Mouse (Mus musculus) embryo, embryonic 11 days (tissue): Measurements from ENCODE around the gene Wfdc3.
A peak's percentile ranks its signal among the peaks of the same experiment; 100 is the strongest.
"Not testable (repeated sequence)": the region's sequence is repeated elsewhere in the genome, so short reads cannot be mapped to it uniquely, and the experiment has no call there.

ENCODE experiments used
- DNase-seq: peaks from one replicate; pipeline ENCODE4 v3.0.0-alpha.2; 2015

Wfdc3 gene

DNA sequence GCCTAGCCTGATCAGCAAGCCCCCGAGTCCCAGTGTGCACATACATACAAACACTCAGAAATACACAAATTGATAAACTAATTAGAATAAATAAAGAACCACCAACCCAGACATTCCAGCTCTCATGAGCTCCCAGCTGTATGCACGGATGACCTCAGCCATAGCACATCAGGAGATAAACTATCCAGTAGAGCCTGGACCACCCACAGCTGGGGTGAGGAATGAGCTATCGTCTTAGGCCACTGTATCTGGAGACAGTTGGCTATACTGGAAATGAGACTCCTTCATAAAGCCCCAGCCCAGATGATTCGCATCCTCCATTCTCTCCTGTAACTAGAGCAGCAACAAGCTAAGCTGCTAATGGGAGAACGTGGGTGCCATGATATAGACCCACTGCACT lies 10.9 kb downstream of the Wfdc3 start:
- no peak for DNase-seq

- DNase-seq = no peak
Observed at GRCm38 (mm10) chr2:164733259-164733658, 12.5 kb downstream of the Wfdc3 start.

DNA sequence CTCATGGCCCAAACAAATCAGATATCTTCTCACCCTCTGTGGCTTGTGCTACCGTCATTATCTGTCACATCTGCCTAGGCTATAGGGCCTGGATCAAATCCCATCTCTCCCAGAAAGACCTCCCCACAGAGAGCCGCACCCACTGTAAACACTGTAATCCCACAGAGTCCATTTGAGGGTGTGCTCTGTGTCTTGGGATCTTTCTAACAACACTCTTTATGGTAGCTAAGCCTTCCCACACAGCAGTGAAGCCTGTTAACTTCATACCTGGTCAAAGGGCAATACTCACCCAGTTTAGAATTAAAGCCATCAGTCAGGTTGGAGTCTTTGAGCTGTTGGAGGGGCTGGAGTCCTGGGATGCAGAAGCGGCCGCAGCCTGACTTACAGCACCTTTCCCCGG lies 14.0 kb downstream of the Wfdc3 start:
- DNase-seq = no peak

GRCm38 (mm10) chr2:164725895-164726619 lies 19.7 kb downstream of the Wfdc3 start:
- DNase-seq = peak; percentile 88

DNA sequence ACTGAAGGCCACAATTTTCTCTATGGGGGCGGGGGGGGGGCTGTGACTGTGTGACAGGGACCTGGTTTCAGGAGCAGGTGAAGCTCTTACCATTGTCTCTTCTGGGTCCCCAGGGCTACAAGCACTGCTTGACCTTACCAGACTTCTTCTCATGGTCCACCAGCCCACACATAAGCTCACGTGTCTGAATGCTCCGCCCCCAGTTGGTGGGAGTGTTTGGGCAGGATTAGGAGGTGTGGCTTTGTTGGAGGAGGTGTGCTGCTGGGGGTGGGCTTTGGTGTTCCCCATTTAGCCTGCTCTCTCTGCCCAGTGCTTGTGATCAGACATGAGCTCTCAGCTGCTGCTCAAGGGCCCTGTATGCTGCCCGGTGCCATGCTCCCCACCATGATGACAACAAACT lies 22.5 kb downstream of the Wfdc3 start:
- DNase-seq = no peak

DNA sequence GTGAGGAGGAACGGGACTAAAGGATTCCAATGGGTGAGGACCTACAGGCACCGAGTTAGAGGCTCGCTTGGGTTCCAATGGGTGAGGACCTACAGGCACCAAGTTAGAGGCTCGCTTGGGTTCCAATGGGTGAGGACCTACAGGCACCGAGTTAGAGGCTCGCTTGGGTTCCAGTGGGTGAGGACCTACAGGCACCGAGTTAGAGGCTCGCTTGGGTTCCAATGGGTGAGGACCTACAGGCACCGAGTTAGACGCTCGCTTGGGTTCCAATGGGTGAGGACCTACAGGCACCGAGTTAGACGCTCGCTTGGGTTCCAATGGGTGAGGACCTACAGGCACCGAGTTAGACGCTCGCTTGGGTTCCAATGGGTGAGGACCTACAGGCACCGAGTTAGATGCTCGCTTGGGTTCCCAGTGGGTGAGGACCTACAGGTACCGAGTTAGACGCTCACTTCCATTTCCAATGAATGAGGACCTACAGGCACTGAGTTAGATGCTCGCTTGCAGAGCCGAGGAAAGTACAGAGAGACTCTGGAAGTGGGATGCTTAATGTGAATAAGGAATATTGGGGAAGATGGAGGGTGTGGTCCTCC lies 29.4 kb downstream of the Wfdc3 start:
- not testable (repeated sequence) for DNase-seq

GRCm38 (mm10) chr2:164715005-164715404 lies 30.7 kb downstream of the Wfdc3 start, which contains the start of gene Spint5:
Gene Spint5, plus strand, starts transcription at chr2:164715305.
- DNase-seq = no peak

GRCm38 (mm10) chr2:164705991-164706390 lies 39.7 kb downstream of the Wfdc3 start:
- no peak for DNase-seq

GRCm38 (mm10) chr2:164705328-164705727 lies 40.4 kb downstream of the Wfdc3 start:
- DNase-seq = no peak

DNA sequence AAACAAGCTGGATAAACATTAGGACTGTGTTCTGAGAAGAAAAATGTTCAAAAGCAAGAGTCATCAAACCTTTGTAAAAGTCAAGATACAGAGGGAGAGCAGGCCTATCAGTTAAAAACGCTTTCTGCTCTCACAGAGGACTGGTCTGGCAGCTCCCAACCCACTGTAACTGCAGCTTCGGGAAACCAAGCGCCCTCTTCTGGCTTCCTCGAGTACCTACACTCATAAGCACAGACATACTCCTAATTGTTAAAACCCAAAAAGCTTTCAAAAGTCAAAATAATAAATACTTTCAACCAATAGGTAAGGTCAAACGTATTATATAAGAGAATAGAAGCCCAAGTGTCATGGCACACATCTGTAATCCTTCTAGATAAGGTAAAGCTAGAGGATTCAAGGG lies 41.5 kb downstream of the Wfdc3 start:
- no peak for DNase-seq

DNA sequence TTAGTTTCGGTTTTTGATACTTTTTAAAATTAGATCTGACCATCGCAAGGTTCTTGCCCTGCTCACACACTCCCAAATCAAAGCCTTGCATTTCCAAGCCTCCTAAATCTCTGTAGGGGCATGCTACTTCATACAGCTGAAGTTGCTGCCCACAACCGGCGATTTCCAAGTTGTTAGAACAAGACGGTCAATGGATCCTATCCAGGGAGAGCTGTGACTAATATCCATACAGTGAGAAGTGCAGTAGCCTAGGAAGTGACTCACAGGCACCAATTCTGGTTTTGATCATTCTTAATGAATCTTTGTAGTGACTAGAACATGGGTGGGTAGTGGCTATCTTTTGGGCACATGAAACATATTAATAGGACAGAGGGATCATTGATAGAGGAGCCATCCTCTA lies 44.0 kb downstream of the Wfdc3 start:
- no peak for DNase-seq

DNA sequence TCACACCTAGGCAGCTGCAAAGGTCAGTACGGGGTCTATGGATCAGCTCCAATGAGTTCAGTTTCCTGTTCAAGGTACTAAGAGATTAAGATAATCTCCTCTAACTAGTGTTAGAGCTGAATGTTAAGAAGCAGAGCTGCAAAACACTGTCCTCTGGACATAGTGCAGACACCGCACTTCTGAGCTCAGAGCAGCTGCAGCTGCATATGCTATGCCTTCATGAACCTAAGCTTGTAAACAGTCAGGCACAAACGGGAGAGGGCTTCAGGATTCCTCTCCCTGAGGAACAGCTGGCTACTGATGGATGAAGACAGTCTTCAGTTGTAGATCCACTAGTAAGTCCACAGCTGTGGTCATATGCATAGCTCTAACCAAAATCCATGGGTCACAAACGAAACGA lies 44.8 kb downstream of the Wfdc3 start:
- no peak for DNase-seq

DNA sequence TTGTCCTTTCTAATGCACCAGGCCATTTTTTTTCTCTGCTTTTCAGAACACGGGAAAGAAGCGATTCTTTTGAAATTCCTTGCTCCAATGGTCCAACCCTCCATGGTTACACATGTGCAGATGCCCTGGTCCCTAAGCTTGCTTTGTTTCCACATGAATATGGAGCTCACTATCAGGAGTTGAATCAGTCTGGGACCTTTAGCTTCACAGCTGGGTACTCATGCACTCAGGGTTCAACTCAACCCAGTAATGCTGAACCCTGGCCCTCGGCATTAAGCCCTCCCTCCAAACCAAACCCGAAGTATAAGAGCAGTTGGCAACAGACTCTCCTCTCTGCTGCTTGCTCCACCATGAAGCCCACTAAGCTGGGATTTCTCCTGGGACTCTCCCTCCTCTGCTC lies 47.5 kb downstream of the Wfdc3 start, which contains the start of gene Spint4:
Gene Spint4, plus strand, starts transcription at position 301 of the 400 bp plus-strand sequence.
- DNase-seq = no peak

DNA sequence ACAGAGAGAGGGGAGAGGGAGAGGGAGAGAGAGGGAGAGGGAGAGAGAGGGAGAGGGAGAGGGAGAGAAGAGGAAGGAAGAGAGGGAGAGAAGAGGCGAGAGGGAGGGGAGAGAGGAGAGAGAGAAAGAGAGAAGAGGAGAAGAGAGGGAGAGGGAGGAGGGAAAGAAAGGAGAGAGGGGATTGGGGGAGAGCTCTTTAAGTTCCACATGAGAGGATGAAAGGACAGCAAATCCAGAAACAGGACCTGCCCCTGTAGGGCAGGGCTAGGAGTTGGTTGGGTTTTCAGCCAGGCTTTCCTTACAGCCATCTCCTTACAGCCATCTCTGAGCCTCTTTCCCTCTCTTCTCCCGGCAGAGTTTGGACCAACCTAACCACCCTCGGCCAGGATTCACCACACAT lies 60.9 kb downstream of the Wfdc3 start, which contains the start of gene Wfdc13:
Gene Wfdc13, plus strand, starts transcription at position 301 of the 400 bp plus-strand sequence.
- DNase-seq = no peak
